Mouse (Mus musculus) layer of hippocampus, postnatal 36 days (tissue): ENCODE data around the gene Ecpas. TPM values are rescaled to one million over a fixed set of nuclear protein-coding genes. Genes with fewer than 3 reads are reported as not detected.
A peak's percentile ranks its signal among the peaks of the same experiment; 100 is the strongest.

Source experiments
- DNase-seq, 2 experiments: peaks; one replicate each; pipeline ENCODE4 v3.0.0; 2022
- total RNA-seq, 2 experiments: library from RNA; stranded (reverse); gene quantifications; 2 replicates each; pipeline ENCODE4 v1.2.3; 2021

The Ecpas gene
- total RNA-seq, 2 experiments from 2014 or later = 120 to 127 TPM

- DNase-seq = peak; percentile 64 to 68
These were observed 1.3 kb downstream of the Ecpas start for GRCm38 (mm10) chr4:58911069-58911830.

GRCm38 (mm10) chr4:58910175-58911068 lies 2.1 kb downstream of the Ecpas start:
- no peak for DNase-seq

- DNase-seq = no peak
These were observed 5.1 kb downstream of the Ecpas start for GRCm38 (mm10) chr4:58907453-58907852.

DNA sequence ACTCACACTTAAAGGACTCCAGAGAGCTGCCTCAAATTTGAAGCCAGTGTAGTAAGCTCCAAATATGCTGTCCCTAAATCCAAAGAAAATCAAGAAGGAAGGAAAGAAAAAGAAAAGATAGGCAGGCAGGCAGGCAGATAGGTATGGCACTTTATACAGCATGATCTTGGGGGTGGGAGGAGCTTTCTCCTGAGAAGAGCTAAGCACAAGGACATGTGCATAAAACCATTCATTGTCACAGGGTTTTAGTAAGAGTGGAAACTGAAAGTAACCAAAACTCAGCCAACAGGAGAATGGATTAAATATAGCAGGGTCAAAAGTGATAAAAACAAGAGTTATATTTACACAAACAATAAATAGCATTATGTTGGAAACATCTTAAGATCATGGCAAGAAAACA lies 14.2 kb downstream of the Ecpas start:
- no peak for DNase-seq

GRCm38 (mm10) chr4:58897436-58897835 lies 15.1 kb downstream of the Ecpas start:
- no peak for DNase-seq

DNA sequence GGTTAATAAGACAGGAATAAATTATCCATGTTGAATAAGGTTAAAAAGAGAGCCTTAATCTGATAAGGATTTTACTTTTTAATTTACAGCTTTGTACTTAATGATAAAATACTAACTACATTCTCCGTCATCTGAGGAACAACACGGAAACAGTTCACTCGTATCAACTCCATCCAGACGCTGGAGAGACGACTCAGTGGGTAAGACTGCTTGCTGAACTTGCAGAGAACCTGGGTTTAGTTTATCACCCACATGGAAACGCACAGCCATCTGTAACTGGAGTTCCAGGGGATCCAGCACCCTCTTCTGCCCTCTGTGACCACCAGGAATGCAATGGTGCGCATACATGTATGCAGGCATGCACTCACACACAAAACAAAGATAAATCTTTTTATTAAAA lies 18.1 kb downstream of the Ecpas start:
- no peak for DNase-seq

- DNase-seq = no peak
These were observed 22.3 kb downstream of the Ecpas start for GRCm38 (mm10) chr4:58890035-58890782.

DNA sequence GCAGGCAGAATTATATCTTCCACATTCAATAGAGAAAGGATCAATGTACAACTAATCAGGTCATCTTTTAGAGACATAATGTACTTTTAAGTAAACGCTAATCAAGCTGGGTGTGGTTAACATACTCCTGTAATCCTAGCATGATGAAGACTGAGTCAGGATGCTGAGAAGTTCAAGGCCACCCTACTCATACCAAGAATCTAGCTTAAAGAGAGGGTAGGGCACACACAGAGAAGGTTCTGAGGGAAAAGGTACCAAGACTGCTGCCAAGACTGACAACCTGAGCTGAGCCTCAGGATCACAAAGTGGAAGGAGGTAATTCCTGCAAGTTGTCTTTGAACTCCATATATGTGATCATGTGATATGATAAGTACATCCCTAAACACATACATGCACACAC lies 24.0 kb downstream of the Ecpas start:
- DNase-seq = no peak

DNA sequence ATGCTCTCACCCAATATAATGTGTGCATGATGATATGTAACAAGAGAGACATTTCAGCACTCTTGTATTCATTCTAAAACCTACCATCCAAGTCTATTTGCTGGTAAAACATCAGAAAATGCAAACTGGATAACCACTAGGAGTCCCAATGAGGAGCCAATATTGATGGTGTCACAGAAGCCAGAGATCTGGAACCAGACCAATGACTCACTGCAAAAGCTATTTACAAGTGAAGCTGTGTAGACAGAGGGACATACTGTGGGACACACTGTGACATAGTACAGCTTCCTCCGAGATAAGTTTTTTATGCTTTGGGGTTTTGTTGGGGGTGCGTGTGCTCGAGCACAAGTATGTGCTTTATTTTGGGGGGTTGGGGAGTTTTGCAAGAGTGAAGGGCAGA lies 24.9 kb downstream of the Ecpas start:
- DNase-seq = no peak

GRCm38 (mm10) chr4:58886778-58887177 lies 25.8 kb downstream of the Ecpas start:
- no peak for DNase-seq

- no peak for DNase-seq
These were observed 27.2 kb downstream of the Ecpas start for GRCm38 (mm10) chr4:58885341-58885740.

GRCm38 (mm10) chr4:58883841-58884240 lies 28.7 kb downstream of the Ecpas start:
- DNase-seq = no peak

- DNase-seq = no peak
These were observed 38.2 kb downstream of the Ecpas start for GRCm38 (mm10) chr4:58874373-58874772.

- peak in 1 of 2 experiments; percentile 13 for DNase-seq
These were observed 45.3 kb downstream of the Ecpas start for GRCm38 (mm10) chr4:58867242-58867641.

- no peak for DNase-seq
These were observed 79.6 kb downstream of the Ecpas start for GRCm38 (mm10) chr4:58832908-58833307.

GRCm38 (mm10) chr4:58825921-58826320 lies 86.6 kb downstream of the Ecpas start:
- no peak for DNase-seq

DNA sequence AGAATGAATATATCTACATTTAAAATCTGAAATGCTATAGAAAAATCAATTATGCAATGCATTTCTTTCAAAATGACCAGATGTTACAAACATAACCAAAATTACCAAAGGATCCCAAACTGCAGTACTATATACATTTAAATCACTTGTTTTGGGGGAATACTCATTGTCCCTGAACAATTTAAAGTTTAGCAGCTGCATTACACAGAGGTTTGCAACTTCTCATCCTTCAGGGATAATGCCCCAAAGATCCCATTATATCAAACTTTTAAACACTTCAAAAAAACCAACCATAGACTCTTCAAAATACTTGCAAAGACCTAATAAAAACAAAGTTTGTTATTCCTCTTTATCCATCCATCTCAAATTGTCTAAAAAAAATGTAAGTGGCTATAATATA lies 124.9 kb downstream of the Ecpas start, which contains the start of gene Olfr267:
Gene Olfr267 (minus strand): TSS at position 101 of the 400 bp plus-strand sequence.
- DNase-seq = no peak

DNA sequence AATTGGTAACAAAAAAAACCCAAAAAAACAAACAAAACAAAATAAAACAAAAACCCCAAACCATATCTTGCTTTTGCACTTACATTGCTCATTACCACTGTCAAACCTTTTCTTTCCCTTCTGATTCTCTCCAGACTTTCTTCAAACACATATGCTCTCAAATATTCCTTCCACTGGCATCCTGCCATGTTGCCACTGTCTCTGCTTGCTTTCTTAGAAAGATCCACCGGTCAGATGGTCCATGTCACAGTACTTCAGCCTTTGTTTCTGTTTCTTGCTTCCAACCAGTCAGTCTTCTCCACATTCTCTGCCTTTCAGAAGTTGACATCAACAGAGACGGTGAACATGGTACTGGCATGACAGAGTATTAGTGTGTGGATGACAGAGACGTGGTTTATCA lies 125.9 kb downstream of the Ecpas start:
- DNase-seq = no peak

DNA sequence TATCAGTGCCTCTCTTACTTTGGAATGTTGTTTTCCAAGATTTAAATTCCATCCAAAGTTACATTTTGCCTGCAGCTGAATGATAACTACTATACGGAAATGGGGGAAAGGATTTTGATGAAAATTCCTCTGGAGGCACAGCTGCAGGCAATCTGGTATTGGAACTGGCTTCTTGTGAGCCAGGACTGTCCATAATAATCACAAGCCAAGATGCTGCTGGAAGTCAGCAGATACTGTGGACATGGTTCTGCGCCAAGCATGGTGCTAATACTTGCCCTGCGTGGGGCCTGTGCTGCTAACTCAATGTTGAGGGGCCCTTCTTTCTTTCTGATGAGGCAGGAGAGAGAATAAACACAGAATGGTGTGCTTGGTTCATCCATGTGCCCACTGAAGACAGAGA lies 149.1 kb downstream of the Ecpas start:
- no peak for DNase-seq

DNA sequence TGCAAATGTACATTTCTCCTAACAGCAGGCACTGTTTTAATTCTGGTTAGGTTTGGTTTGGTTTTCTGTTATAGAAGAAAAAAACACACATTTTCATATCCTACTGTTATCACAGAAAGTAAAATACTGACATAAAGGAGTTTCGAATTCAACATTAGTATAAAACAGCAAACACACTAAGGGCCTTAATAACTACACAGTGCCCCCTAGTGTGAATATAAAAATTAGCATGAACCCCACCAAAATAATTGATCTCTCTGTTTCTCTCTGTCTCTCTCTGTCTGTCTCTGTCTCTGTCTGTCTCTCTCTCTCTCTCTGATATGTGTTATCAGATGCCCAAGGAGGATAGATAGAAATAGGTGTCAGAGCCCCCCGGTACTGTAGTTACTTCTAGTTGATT lies 163.0 kb downstream of the Ecpas start:
- DNase-seq = no peak

DNA sequence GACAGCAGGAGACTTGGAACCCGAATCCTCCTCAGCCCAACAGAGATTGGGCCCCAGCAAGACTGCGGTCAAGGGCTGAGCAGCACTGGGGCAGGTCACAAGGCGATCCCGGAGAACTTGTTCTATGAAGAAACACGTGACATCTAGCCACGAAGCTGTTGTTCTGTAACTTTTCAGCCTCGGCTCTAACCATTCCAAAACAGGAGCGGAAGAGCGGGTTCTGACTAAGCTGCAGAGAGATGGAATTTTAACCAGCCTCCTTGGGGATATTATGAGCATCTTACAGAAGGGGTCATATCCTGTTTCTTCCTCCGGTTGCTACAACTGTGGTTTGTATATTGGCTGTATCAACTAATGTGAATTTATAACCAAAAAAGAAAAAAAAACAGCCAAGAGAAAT lies 163.4 kb downstream of the Ecpas start:
- no peak for DNase-seq
